Mouse (Mus musculus): ENCODE measurements at regions not wholly inside any gene's neighbourhood (a gene's known extent, or its start where the extent isn't known, plus 50 kb on each side); places are given as distances from the start of the nearest gene placed in this dataset.

DNA sequence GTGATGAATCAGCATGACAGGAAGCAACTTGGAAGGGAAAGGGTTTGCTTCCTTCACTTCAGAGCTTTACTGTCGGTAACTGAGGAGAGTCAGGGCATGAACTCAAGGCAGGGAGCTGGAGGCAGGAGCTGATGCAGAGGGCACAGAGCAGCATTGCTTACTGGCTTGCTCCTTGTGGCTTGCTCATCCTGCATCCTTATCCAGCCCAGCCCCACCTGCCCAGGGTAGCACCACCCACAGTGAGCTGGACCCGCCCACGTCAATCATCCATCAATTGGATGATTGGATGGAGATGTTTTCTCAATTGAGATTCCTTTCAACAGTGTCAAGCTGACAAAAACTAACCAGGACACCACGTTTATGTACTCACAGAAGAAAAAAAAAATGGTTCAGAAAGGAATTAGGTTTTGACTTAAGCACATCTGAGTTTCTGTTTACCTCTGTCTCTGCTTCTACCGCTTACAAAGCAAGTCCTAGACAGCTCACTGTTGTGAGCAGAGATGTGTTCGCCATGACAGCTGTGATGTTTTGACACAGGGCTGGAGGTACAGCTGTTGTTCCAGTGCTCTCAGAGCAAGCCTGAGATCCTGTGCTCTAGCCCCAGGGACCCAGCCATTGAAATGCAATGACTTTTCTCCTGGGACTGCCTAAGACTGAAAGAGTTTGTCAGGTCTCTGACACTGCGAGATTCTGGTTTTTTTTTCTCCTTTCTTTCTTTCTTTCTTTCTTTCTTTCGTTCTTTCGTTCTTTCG is 186.6 kb upstream of the Hes1 start:
- no peak for TF ChIP-seq POLR2A (IDR thresholded peaks at IDR 0.05; ENCODE audit: control insufficient read depth, low read depth, low read length)
- no peak for TF ChIP-seq CTCF (IDR thresholded peaks at IDR 0.05; ENCODE audit: control insufficient read depth, insufficient read depth, insufficient replicate concordance, low read depth, low read length)
